Mouse (Mus musculus) central nervous system, embryonic 14 days (tissue): Measurements from ENCODE around the gene Ctdspl2. TPM values are rescaled to one million over a fixed set of nuclear protein-coding genes. Genes with fewer than 3 reads are reported as not detected.

ENCODE experiments used
- polyA plus RNA-seq: library from polyadenylated mRNA; depleted of rRNA; stranded (reverse); fragments of >200 nt; gene quantifications from 2 replicates; pipeline ENCODE4 v1.2.3, GENCODE M21; 2012; rRNA removed

Ctdspl2 gene
- polyA plus RNA-seq = 19.6 and 24.4 TPM in 2 replicates

GRCm38 (mm10) chr2:121955765-121956223 lies at the start of gene Ctdspl2, which contains the start of gene Mageb3:
Gene Ctdspl2, plus strand, starts transcription at chr2:121956001.
Gene Mageb3, minus strand, starts transcription at chr2:121956092.

GRCm38 (mm10) chr2:122027862-122028755 lies 72.3 kb downstream of the Ctdspl2 start, which contains the start of gene Eif3j1:
Gene Eif3j1, plus strand, starts transcription at chr2:122028546.

Other genes starting within 250 kb of the Ctdspl2 start
- 60.9 and 64.2 TPM in 2 replicates for gene Frmd5, start 148.9 kb upstream of the Ctdspl2 start, polyA plus RNA-seq
- 28.3 and 30.6 TPM in 2 replicates for gene Casc4, start 89.0 kb upstream of the Ctdspl2 start, polyA plus RNA-seq
- gene Mageb3, start 91 bp downstream of the Ctdspl2 start, polyA plus RNA-seq = 0.58 and 0.66 TPM in 2 replicates
- 16.3 and 17.7 TPM in 2 replicates for gene Eif3j1, start 72.5 kb downstream of the Ctdspl2 start, polyA plus RNA-seq
- 12.9 and 14.0 TPM in 2 replicates for gene Spg11, start 162.4 kb downstream of the Ctdspl2 start, polyA plus RNA-seq
- gene B2m, start 191.7 kb downstream of the Ctdspl2 start, polyA plus RNA-seq = 82.4 and 110 TPM in 2 replicates
- gene Trim69, start 204.7 kb downstream of the Ctdspl2 start, polyA plus RNA-seq = not detected in 2 replicates
- 0.04 TPM in 1 of 2 replicates, not detected in the other for gene Patl2, start 230.2 kb downstream of the Ctdspl2 start, polyA plus RNA-seq
- gene Terb2, start 230.3 kb downstream of the Ctdspl2 start, polyA plus RNA-seq = not detected in 2 replicates